ENCODE assay signal across 8 mouse cellular contexts in the genomic region with DNA sequence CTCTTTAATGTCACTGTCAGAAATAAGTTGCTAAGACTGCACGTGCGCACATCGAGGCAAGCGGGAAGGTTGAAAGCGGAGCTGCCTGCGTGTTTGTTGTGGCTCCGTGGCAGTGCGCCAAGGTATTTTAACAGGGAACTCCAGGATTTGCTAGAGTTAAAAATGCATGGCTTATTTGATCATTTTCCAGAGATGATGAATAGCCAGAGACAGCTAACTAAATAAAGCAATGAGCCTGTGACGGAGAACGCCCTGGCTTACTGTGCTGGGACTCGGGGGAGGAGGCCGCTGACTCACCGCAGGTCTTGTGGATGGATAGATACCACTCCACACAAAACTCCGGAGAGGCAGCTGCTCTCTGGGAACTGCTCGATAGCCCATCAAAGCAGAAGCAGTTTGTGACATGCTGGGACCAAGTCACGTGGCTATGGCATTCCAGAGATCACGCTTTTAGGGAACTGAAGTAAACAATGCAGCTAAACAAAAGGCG. TPM values are rescaled to one million over a fixed set of nuclear protein-coding genes. Genes with fewer than 3 reads are reported as not detected.
A peak's percentile ranks its signal among the peaks of the same experiment; 100 is the strongest.
DNase-seq lines count a peak whose midpoint lies in the region; ATAC-seq lines count a peak whose summit lies in the region.

No protein-coding gene starts in this region.

- no peak overlapping the region for H3K27ac ChIP-seq in midbrain, embryonic 12.5 days (replicated peaks)
- no peak overlapping the region for H3K27ac ChIP-seq in midbrain, embryonic 10.5 days (replicated peaks)

- H3K4me1 ChIP-seq in midbrain, embryonic 12.5 days, result peaks cover 9% of the 10 kb centered on the region; the same call in 1 of the 2 replicates
- peaks cover 7% of the 10 kb centered on the region for H3K4me1 ChIP-seq in midbrain, embryonic 10.5 days

- peaks cover 7% of the 10 kb centered on the region; the same call in 1 of the 2 replicates for H3K27me3 ChIP-seq in midbrain, embryonic 12.5 days
- no peaks in the 10 kb centered on the region for H3K27me3 ChIP-seq in midbrain, embryonic 10.5 days (ENCODE audit: low read depth, poor library complexity, severe bottlenecking)

- DNase-seq in cerebellum, postnatal 25 days, result peak; percentile 10 to 32
- no peak for DNase-seq in cerebellum, adult 9-11 months
- no peak for DNase-seq in midbrain, embryonic 10.5 days (ENCODE audit: low spot score)
- peak; percentile 51 to 57 for DNase-seq in frontal cortex, postnatal 36 days (ENCODE audit: low spot score in 2 of 2)
- DNase-seq in left cerebral cortex, postnatal 4 days, result peak; percentile 26
- DNase-seq in right cerebral cortex, postnatal 25 days, result peak; percentile 43
- no peak for DNase-seq in spleen, postnatal 36 days (ENCODE audit: low spot score in 2 of 2)

- intact Hi-C loops in left cerebral cortex, postnatal 4 days (cut with DNase I), result loop anchor here (10.0 kb wide), 2 partner anchors 118 to 148 kb away; a partner anchor contains a TSS

- H3K9me3 ChIP-seq in midbrain, embryonic 12.5 days, result no peaks in the 10 kb centered on the region
- no peaks in the 10 kb centered on the region for H3K9me3 ChIP-seq in midbrain, embryonic 10.5 days (replicated peaks)

- H3K36me3 ChIP-seq in midbrain, embryonic 12.5 days, result no peaks in the 10 kb centered on the region
- H3K36me3 ChIP-seq in midbrain, embryonic 10.5 days, result no peaks in the 10 kb centered on the region

- H3K4me3 ChIP-seq in midbrain, embryonic 12.5 days, result no peak overlapping the region
- H3K4me3 ChIP-seq in midbrain, embryonic 10.5 days, result no peak overlapping the region

- 0 out of 2 replicates have a peak, but pooled peaks have one; percentile 34 for ATAC-seq in midbrain, embryonic 12.5 days (ENCODE audit: low FRiP score, low read depth)

- no peak overlapping the region for H3K4me2 ChIP-seq in midbrain, embryonic 12.5 days (replicated peaks)

- H3K9ac ChIP-seq in midbrain, embryonic 12.5 days (replicated peaks), result no peak overlapping the region

- 58% methylated on average over 18 of the region's 18 CpGs for WGBS in midbrain, embryonic 12.5 days
- 67% methylated on average over 18 of the region's 18 CpGs for WGBS in midbrain, embryonic 10.5 days

RNA-seq across cellular contexts. Expression of a gene that starts 30.5 kb away (rescaled TPM):
- polyA plus RNA-seq in midbrain, embryonic 12.5 days (2016; fragmentation: Nextera tagmentation; extraction: Ambion mirVana), result 0.26 and 0.40 TPM in 2 replicates
- 0.25 and 0.29 TPM in 2 replicates for polyA plus RNA-seq in midbrain, embryonic 10.5 days (2016; fragmentation: Nextera tagmentation; extraction: Ambion mirVana)
- 1 to 10 TPM; 1.4 to 1.7 TPM for total RNA-seq in left cerebral cortex, postnatal 4 days (2021)

Comparison
In these comparisons a context has a peak if more than half of its experiments do, and no peak if none do; other contexts are left out.
1. DNase-seq: peak in cerebellum, postnatal 25 days (2 of 2), frontal cortex, postnatal 36 days (2 of 2), left cerebral cortex, postnatal 4 days (single experiment) and right cerebral cortex, postnatal 25 days (single experiment); none in cerebellum, adult 9-11 months (single experiment), midbrain, embryonic 10.5 days (single experiment) and spleen, postnatal 36 days (0 of 2).